9 mouse cellular contexts compared by ENCODE assay signal in the genomic region with DNA sequence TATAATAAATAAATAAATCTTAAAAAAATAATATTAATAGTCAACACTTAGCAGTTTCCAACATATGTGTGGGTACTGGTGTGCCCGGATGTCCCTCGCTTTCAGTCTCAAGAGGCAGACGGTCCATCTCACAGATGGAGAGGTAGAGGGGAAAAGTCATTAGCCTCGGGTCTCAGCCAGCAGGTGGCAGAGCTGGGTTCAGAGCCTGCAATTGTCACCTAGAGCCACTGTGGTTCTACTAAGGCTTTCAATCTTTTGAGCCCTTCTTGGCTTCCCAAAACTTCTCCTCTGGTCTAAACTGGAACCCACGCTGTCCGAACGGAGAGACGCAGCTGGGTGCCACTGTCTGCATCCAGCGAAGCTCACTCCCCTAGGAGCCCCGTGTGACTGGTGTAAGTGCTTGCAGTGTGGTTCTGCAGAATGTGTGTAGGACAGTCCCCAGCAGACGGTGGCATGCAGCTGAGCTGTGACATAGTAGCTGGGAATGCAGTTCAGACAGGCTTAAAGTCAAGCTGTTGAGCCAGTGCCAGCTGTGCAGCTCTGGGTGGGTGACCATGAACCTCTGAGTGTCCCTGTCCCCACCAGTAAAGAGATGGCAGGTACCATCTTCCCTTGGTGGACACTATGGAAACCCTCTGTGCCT. TPM values are rescaled to one million over a fixed set of nuclear protein-coding genes. Genes with fewer than 3 reads are reported as not detected.
A peak's percentile ranks its signal among the peaks of the same experiment; 100 is the strongest.
DNase-seq lines count a peak whose midpoint lies in the region; ATAC-seq and TF ChIP-seq lines count a peak whose summit lies in the region.
"Had no signal": no experiment of that assay in that cellular context is flagged by ENCODE, and none has a peak within 500 bp of the region (broad histone marks: within the 10 kb centered on the region; RNA-seq: fewer than 3 reads in every experiment).

No protein-coding gene starts in this region.

- no peak for ATAC-seq in CD4-positive, CD25-positive, alpha-beta regulatory T cell, adult 4 months
- ATAC-seq in midbrain, embryonic 11.5 days (ENCODE audit: low FRiP score) = no peak
- ATAC-seq in monocyte, adult 5-6 weeks (replicated peaks; ENCODE audit: insufficient number of reproducible peaks, low FRiP score, low TSS enrichment, poor library complexity, severe bottlenecking) = no peak

- H3K27me3 ChIP-seq in midbrain, embryonic 10.5 days (ENCODE audit: low read depth, poor library complexity, severe bottlenecking) = peaks cover 6% of the 10 kb centered on the region; the same call in 1 of the 2 replicates
- H3K27me3 ChIP-seq in midbrain, embryonic 11.5 days (ENCODE audit: control insufficient read depth, insufficient read depth, low read length) = no peaks in the 10 kb centered on the region

- H3K36me3 ChIP-seq in midbrain, embryonic 10.5 days = no peaks in the 10 kb centered on the region
- H3K36me3 ChIP-seq in midbrain, embryonic 11.5 days (ENCODE audit: control insufficient read depth, insufficient read depth, low read length) = no peaks in the 10 kb centered on the region
- H3K36me3 ChIP-seq: liver, embryonic 13.5 days had no signal

- peak; percentile 44 for TF ChIP-seq CTCF in cortical plate, adult 2 months (IDR thresholded peaks at IDR 0.05; ENCODE audit: extremely low read depth, insufficient read depth, low read length)

- peaks cover 17% of the 10 kb centered on the region for H3K4me1 ChIP-seq in midbrain, embryonic 10.5 days
- peaks cover 7% of the 10 kb centered on the region; the same call in 1 of the 2 replicates for H3K4me1 ChIP-seq in midbrain, embryonic 11.5 days (ENCODE audit: control insufficient read depth, insufficient read depth, low read length)
- peaks cover 14% of the 10 kb centered on the region for H3K4me1 ChIP-seq in cortical plate, adult 2 months (ENCODE audit: control insufficient read depth, insufficient read depth, low read length)
- H3K4me1 ChIP-seq: liver, embryonic 13.5 days had no signal

- no peak overlapping the region for H3K4me2 ChIP-seq in midbrain, embryonic 11.5 days
- H3K4me2 ChIP-seq: liver, embryonic 13.5 days had no signal

- WGBS in midbrain, embryonic 10.5 days = 61% methylated on average over 11 of the region's 11 CpGs
- 64% methylated on average over 11 of the region's 11 CpGs for WGBS in midbrain, embryonic 11.5 days

- peak; percentile 35 for DNase-seq in CD4-positive, CD25-positive, alpha-beta regulatory T cell, adult 2 months (ENCODE audit: low read depth, low spot score)
- DNase-seq in midbrain, embryonic 10.5 days (ENCODE audit: low spot score) = no peak
- no peak for DNase-seq in midbrain, embryonic 11.5 days (ENCODE audit: low spot score, missing footprints)
- DNase-seq in kidney, postnatal 4 days = peak; percentile 22 to 24
- peak; percentile 61 for DNase-seq in thymus, postnatal 4 days
- DNase-seq: liver, embryonic 13.5 days had no signal

- H3K9me3 ChIP-seq in midbrain, embryonic 10.5 days (replicated peaks) = no peaks in the 10 kb centered on the region
- H3K9me3 ChIP-seq in midbrain, embryonic 11.5 days (ENCODE audit: control insufficient read depth, low read length) = no peaks in the 10 kb centered on the region
- H3K9me3 ChIP-seq: liver, embryonic 13.5 days had no signal

- no peak overlapping the region for H3K9ac ChIP-seq in midbrain, embryonic 11.5 days (ENCODE audit: low read length)
- H3K9ac ChIP-seq: liver, embryonic 13.5 days had no signal

- TF ChIP-seq POLR2A in cortical plate, adult 2 months (IDR thresholded peaks at IDR 0.05; ENCODE audit: extremely low read depth, insufficient read depth, low read length) = no peak

- 0 out of 2 replicates have a peak overlapping the region, but pooled peaks have one; percentile 46 for H3K27ac ChIP-seq in midbrain, embryonic 10.5 days (replicated peaks)
- H3K27ac ChIP-seq in midbrain, embryonic 11.5 days (ENCODE audit: low read depth, low read length) = no peak overlapping the region
- 0 out of 2 replicates have a peak overlapping the region, but pooled peaks have one; percentile 6 for H3K27ac ChIP-seq in cortical plate, adult 2 months (ENCODE audit: insufficient read depth, low read length)
- H3K27ac ChIP-seq: liver, embryonic 13.5 days had no signal

- H3K4me3 ChIP-seq in midbrain, embryonic 10.5 days = no peak overlapping the region
- H3K4me3 ChIP-seq in midbrain, embryonic 11.5 days (ENCODE audit: low read depth, low read length) = no peak overlapping the region
- no peak overlapping the region for H3K4me3 ChIP-seq in cortical plate, adult 2 months (ENCODE audit: insufficient read depth, low read length)
- H3K4me3 ChIP-seq: liver, embryonic 13.5 days had no signal

RNA-seq across cellular contexts. Expression of gene Dlgap4, which starts 29.2 kb away (rescaled TPM):
- polyA plus RNA-seq in CD4-positive, CD25-positive, alpha-beta regulatory T cell, adult 4 months (2017; shearing (Covaris generic)) = 100 to 1,000 TPM in 1 of 2 experiments, 10 to 100 TPM in 1; 71.7 to 109 TPM
- polyA plus RNA-seq in midbrain, embryonic 10.5 days (2016; fragmentation: Nextera tagmentation; extraction: Ambion mirVana) = 128 and 146 TPM in 2 replicates
- polyA plus RNA-seq in midbrain, embryonic 11.5 days (2014; fragmentation: Nextera tagmentation; extraction: Ambion mirVana) = 127 and 136 TPM in 2 replicates
- polyA plus RNA-seq in cortical plate, adult 2 months (2012; rRNA removed) = 205 and 222 TPM in 2 replicates
- 28.3 to 50.2 TPM (median 29.2 TPM) in 3 replicates for total RNA-seq in monocyte, adult 5-6 weeks (2017)

RNA-seq across cellular contexts. Expression of gene Aar2, which starts 36.9 kb away (rescaled TPM):
- polyA plus RNA-seq in CD4-positive, CD25-positive, alpha-beta regulatory T cell, adult 4 months (2017; shearing (Covaris generic)) = 10 to 100 TPM; 32.9 to 42.8 TPM
- 46.4 and 48.8 TPM in 2 replicates for polyA plus RNA-seq in midbrain, embryonic 10.5 days (2016; fragmentation: Nextera tagmentation; extraction: Ambion mirVana)
- polyA plus RNA-seq in midbrain, embryonic 11.5 days (2014; fragmentation: Nextera tagmentation; extraction: Ambion mirVana) = 44.4 and 46.8 TPM in 2 replicates
- polyA plus RNA-seq in cortical plate, adult 2 months (2012; rRNA removed) = 30.2 and 30.8 TPM in 2 replicates
- total RNA-seq in monocyte, adult 5-6 weeks (2017) = 7.2 to 15.5 TPM (median 14.9 TPM) in 3 replicates

Comparison
In these comparisons a context has a peak if more than half of its experiments do, and no peak if none do; other contexts are left out.
1. DNase-seq: peak in CD4-positive, CD25-positive, alpha-beta regulatory T cell, adult 2 months (single experiment), kidney, postnatal 4 days (2 of 2) and thymus, postnatal 4 days (single experiment); none in midbrain, embryonic 10.5 days (single experiment) and midbrain, embryonic 11.5 days (single experiment).